Mouse (Mus musculus) limb, embryonic 11.5 days (tissue): ENCODE results near the gene Bod1. TPM values are rescaled to one million over a fixed set of nuclear protein-coding genes. Genes with fewer than 3 reads are reported as not detected.

ENCODE experiments used
- ATAC-seq: fragments of 200-750 bp; cut with Nextera tagmentation; 2 replicates; pipeline ENCODE4 v1.8.0; 2017; ENCODE audit warnings: low read depth; ENCODE audit not compliant: insufficient number of reproducible peaks, low FRiP score, low TSS enrichment
- DNase-seq: peaks from one replicate; pipeline ENCODE4 v3.0.0-alpha.2; 2015; ENCODE audit warnings: low spot score
- H3K27ac ChIP-seq: fragments of 300-500 bp; sonication (generic); replicated peaks from 2 replicates; pipeline ENCODE4 v1.5.1; 2014; ENCODE audit warnings: low read depth, mild to moderate bottlenecking, low read length
- H3K27me3 ChIP-seq: fragments of 300-500 bp; sonication (generic); 2 replicates; pipeline ENCODE4 v1.6.1; 2014; ENCODE audit warnings: mild to moderate bottlenecking, low read length, mixed read lengths; ENCODE audit not compliant: control insufficient read depth, insufficient read depth
- H3K36me3 ChIP-seq: fragments of 300-500 bp; sonication (generic); 2 replicates; pipeline ENCODE4 v1.6.1; 2014; ENCODE audit warnings: mild to moderate bottlenecking, low read length, moderate library complexity, mixed read lengths; ENCODE audit not compliant: control insufficient read depth, insufficient read depth
- H3K4me1 ChIP-seq: fragments of 300-500 bp; sonication (generic); 2 replicates; pipeline ENCODE4 v1.6.1; 2014; ENCODE audit warnings: low read length, mixed read lengths; ENCODE audit not compliant: control insufficient read depth, insufficient read depth
- H3K4me2 ChIP-seq: fragments of 300-500 bp; sonication (generic); 2 replicates; pipeline ENCODE4 v1.6.1; 2014; ENCODE audit warnings: low read depth, mild to moderate bottlenecking, moderate library complexity; ENCODE audit not compliant: severe bottlenecking
- H3K4me3 ChIP-seq: fragments of 300-500 bp; sonication (generic); 2 replicates; pipeline ENCODE4 v1.5.1; 2014; ENCODE audit warnings: low read depth, low read length
- H3K9ac ChIP-seq: fragments of 300-500 bp; sonication (generic); 2 replicates; pipeline ENCODE4 v1.6.1; 2014; ENCODE audit warnings: mild to moderate bottlenecking, low read length
- H3K9me3 ChIP-seq: fragments of 300-500 bp; sonication (generic); 2 replicates; pipeline ENCODE4 v1.6.1; 2016; ENCODE audit warnings: low read length; ENCODE audit not compliant: control insufficient read depth
- WGBS: fragments of 180-500 bp; shearing (Covaris S2); extraction: QIAGEN DNeasy Blood & Tissue Kit; methylation state at CpG from one replicate; pipeline ENCODE4 v1.1.7; 2014; 5-methylcytosine and 5-hydroxymethylcytosine counted together
- polyA plus RNA-seq: library from polyadenylated mRNA; unstranded; fragments of >200 nt; fragmentation: Nextera tagmentation; extraction: Ambion mirVana; gene quantifications from 2 replicates; pipeline ENCODE4 v1.2.1, GENCODE M21; 2014

The Bod1 gene
- polyA plus RNA-seq, 1 experiment from 2014 or later = 128 TPM

DNA sequence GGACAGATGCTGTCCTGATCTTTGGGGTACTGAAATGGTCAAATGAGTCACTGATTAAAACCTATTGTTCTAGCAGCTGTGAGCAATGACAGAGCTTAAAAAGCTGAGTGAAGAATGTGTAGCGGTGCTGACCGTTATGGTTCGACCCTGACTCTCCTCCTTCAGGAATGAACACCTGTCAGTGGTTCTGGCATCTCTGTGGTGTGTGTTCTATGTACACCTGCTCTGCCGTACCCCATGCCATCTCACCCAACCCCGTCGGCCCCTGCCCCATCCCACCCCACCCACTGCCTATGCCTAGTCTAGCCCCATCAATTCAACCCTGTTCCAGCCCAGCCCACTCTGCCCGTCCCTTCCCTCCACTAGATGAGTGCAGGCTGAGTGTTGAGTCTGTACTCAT is 9.5 kb downstream of the Bod1 start:
- Histone ChIP-seq H3K4me3 (no peak overlapping the region), H3K27me3 (no peaks in the 10 kb centered on the region), H3K4me1 (no peaks in the 10 kb centered on the region), H3K36me3 (peaks cover 15% of the 10 kb centered on the region; the same call in 1 of the 2 replicates), H3K27ac (no peak overlapping the region), H3K4me2 (no peak overlapping the region), H3K9me3 (no peaks in the 10 kb centered on the region), H3K9ac (no peak overlapping the region)
- WGBS = 95% methylated on average over 7 of the region's 7 CpGs
- ATAC-seq (no peak), DNase-seq (no peak)

DNA sequence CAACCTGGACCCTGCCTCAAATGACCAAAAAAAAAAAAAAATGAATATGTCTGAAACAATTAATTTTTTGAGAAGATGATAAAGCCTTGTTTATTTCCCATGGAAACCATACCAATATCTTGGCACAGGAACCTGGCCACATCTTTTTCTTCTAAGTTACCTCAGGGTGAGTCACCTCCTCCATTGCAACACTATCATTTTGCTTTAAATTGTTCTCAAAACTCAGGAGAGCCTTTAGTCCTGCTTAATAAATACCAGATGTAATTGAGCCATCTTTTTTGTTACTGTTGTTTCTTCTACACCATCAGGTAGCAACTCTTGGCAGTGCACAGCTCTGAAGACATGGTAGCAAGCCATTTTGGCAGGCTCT is 13.9 kb downstream of the Bod1 start:
- Histone ChIP-seq H3K4me1 (no peaks in the 10 kb centered on the region), H3K27ac (no peak overlapping the region), H3K27me3 (no peaks in the 10 kb centered on the region), H3K36me3 (no peaks in the 10 kb centered on the region), H3K9me3 (no peaks in the 10 kb centered on the region), H3K4me3 (no peak overlapping the region), H3K4me2 (no peak overlapping the region), H3K9ac (no peak overlapping the region)
- no peak for ATAC-seq
- DNase-seq = no peak

- ATAC-seq = no peak
- H3K4me1 ChIP-seq = no peaks in the 10 kb centered on the region
- H3K27ac ChIP-seq = no peak overlapping the region
- no peaks in the 10 kb centered on the region for H3K27me3 ChIP-seq
- no peaks in the 10 kb centered on the region for H3K36me3 ChIP-seq
- no peaks in the 10 kb centered on the region for H3K9me3 ChIP-seq
- no peak overlapping the region for H3K9ac ChIP-seq
- no peak overlapping the region for H3K4me2 ChIP-seq
- no peak overlapping the region for H3K4me3 ChIP-seq
- WGBS = 69% methylated on average over 5 of the region's 5 CpGs
- DNase-seq = no peak
These were observed 14.4 kb downstream of the Bod1 start for GRCm38 (mm10) chr11:31657168-31657805.

- 83% methylated on average over 2 of the region's 2 CpGs for WGBS
These were observed 22.2 kb downstream of the Bod1 start for GRCm38 (mm10) chr11:31649507-31649906.

DNA sequence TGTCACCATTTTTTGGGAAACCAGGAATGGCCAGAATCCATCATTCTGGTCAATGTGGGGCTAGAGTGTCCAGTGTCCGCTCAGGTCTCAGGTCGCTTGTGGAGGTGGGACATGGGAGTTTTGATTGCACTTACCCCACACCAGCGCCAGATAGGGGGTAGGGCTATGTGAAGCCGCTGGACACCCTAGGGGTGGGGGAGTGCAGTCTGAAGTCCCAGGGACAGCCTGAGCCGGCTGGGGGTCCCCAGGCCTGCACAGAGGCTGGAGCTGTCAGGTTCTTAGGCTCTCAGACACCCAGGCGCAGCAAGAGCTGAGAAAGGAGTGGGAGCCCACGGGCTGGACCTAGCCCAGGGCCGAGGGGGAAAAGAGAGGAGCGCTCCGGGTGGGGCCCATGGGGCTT is 24.4 kb downstream of the Bod1 start:
- WGBS = 85% methylated on average over 10 of the region's 10 CpGs
- Histone ChIP-seq H3K9ac (no peak overlapping the region), H3K4me2 (no peak overlapping the region), H3K4me1 (no peaks in the 10 kb centered on the region), H3K4me3 (no peak overlapping the region), H3K36me3 (no peaks in the 10 kb centered on the region), H3K9me3 (no peaks in the 10 kb centered on the region), H3K27me3 (no peaks in the 10 kb centered on the region), H3K27ac (no peak overlapping the region)
- ATAC-seq (no peak), DNase-seq (no peak)

More at GRCm38 (mm10) chr11:31649507-31649906, 22.2 kb downstream of the Bod1 start:
- no peak overlapping the region for H3K4me2 ChIP-seq
- H3K27me3 ChIP-seq = no peaks in the 10 kb centered on the region
- H3K4me3 ChIP-seq = no peak overlapping the region
- no peaks in the 10 kb centered on the region for H3K36me3 ChIP-seq
- ATAC-seq = no peak
- DNase-seq = no peak
- no peak overlapping the region for H3K9ac ChIP-seq
- no peaks in the 10 kb centered on the region for H3K4me1 ChIP-seq
- no peak overlapping the region for H3K27ac ChIP-seq
- no peaks in the 10 kb centered on the region for H3K9me3 ChIP-seq

- no peaks in the 10 kb centered on the region for H3K36me3 ChIP-seq
These were observed 25.1 kb downstream of the Bod1 start for GRCm38 (mm10) chr11:31646571-31646970.

DNA sequence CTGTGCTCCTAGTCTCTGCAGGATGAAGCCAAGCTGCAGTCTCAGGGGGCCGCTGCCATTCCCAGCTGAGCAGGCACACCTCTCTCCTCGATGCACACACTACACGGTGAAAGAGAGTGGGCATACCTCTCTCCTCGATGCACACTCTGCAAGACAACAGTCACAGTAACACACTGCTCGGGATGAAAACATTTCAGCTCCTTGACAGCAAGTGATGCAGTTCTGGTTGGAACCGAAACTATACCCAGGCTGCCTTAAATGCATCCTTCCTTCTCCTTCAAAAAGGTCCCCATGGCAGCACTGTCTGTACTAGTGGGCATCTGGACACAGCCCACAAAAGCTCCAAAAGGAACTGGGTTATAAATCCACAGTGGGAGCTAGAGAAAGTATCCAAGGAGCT is 28.6 kb downstream of the Bod1 start:
- H3K9me3 ChIP-seq = no peaks in the 10 kb centered on the region
- ATAC-seq (no peak), DNase-seq (no peak)
- no peaks in the 10 kb centered on the region for H3K36me3 ChIP-seq
- H3K4me2 ChIP-seq = no peak overlapping the region
- H3K27me3 ChIP-seq = no peaks in the 10 kb centered on the region
- no peak overlapping the region for H3K4me3 ChIP-seq
- no peaks in the 10 kb centered on the region for H3K4me1 ChIP-seq
- no peak overlapping the region for H3K9ac ChIP-seq
- H3K27ac ChIP-seq = no peak overlapping the region
- WGBS = 65% methylated on average over 6 of the region's 6 CpGs

More at GRCm38 (mm10) chr11:31646571-31646970, 25.1 kb downstream of the Bod1 start:
- Histone ChIP-seq H3K4me1 (no peaks in the 10 kb centered on the region), H3K4me3 (no peak overlapping the region), H3K4me2 (no peak overlapping the region), H3K27ac (no peak overlapping the region), H3K9ac (no peak overlapping the region), H3K9me3 (no peaks in the 10 kb centered on the region), H3K27me3 (no peaks in the 10 kb centered on the region)
- no peak for ATAC-seq
- 78% methylated on average over 1 of the region's 1 CpGs for whole genome bisulfite sequencing
- no peak for DNase-seq

GRCm38 (mm10) chr11:31641066-31641810 is 30.4 kb downstream of the Bod1 start:
- no peaks in the 10 kb centered on the region for H3K36me3 ChIP-seq
- 52% methylated on average over 3 of the region's 3 CpGs for WGBS

More at GRCm38 (mm10) chr11:31641066-31641810, 30.4 kb downstream of the Bod1 start:
- no peak for DNase-seq
- Histone ChIP-seq H3K4me3 (no peak overlapping the region), H3K4me1 (no peaks in the 10 kb centered on the region), H3K9me3 (no peaks in the 10 kb centered on the region), H3K4me2 (no peak overlapping the region), H3K27ac (no peak overlapping the region), H3K9ac (no peak overlapping the region), H3K27me3 (no peaks in the 10 kb centered on the region)
- no peak for ATAC-seq
